Mouse (Mus musculus) ES-Bruce4 (cell line): ENCODE measurements around the gene Vangl1. TPM values are rescaled to one million over a fixed set of nuclear protein-coding genes. Genes with fewer than 3 reads are reported as not detected.

Experiments
- H3K27ac ChIP-seq: 2 replicates; pipeline ENCODE4 v1.5.1; 2012; ENCODE audit warnings: low read length, inconsistent platforms; ENCODE audit not compliant: insufficient read depth
- H3K27me3 ChIP-seq: 2 replicates; pipeline ENCODE4 v1.6.1; 2012; ENCODE audit warnings: mild to moderate bottlenecking, low read length, inconsistent platforms; ENCODE audit not compliant: control insufficient read depth, poor library complexity, insufficient read depth, severe bottlenecking
- H3K36me3 ChIP-seq: 2 replicates; pipeline ENCODE4 v1.6.1; 2012; ENCODE audit warnings: inconsistent platforms, mild to moderate bottlenecking, low read length, moderate library complexity; ENCODE audit not compliant: control insufficient read depth, poor library complexity, insufficient read depth, severe bottlenecking
- H3K4me1 ChIP-seq: one replicate; pipeline ENCODE4 v1.8.1; 2011; ENCODE audit warnings: low read length; ENCODE audit not compliant: control insufficient read depth, insufficient read depth
- H3K4me3 ChIP-seq: 2 replicates; pipeline ENCODE4 v1.5.1; 2011; ENCODE audit warnings: low read depth, mild to moderate bottlenecking, low read length
- H3K9ac ChIP-seq: 2 replicates; pipeline ENCODE4 v1.6.1; 2012; ENCODE audit warnings: low read depth, mild to moderate bottlenecking, inconsistent platforms; ENCODE audit not compliant: poor library complexity, severe bottlenecking
- H3K9me3 ChIP-seq: replicated peaks from 2 replicates; pipeline ENCODE4 v1.6.1; 2012; ENCODE audit warnings: mild to moderate bottlenecking, low read length, inconsistent platforms; ENCODE audit not compliant: control insufficient read depth, poor library complexity, insufficient read depth, severe bottlenecking
- CTCF ChIP-seq: IDR thresholded peaks from one replicate; pipeline ENCODE4 v1.8.1; 2011; ENCODE audit warnings: low read depth, low read length
- EP300 ChIP-seq: IDR thresholded peaks from 2 replicates; pipeline ENCODE4 v1.6.1; 2011; ENCODE audit warnings: low read depth, low read length; ENCODE audit not compliant: insufficient read depth
- POLR2A ChIP-seq: IDR thresholded peaks from one replicate; pipeline ENCODE4 v1.8.1; 2011; ENCODE audit warnings: low read length; ENCODE audit not compliant: insufficient read depth
- polyA plus RNA-seq: library from polyadenylated mRNA; stranded (reverse); fragments of >200 nt; gene quantifications from 2 replicates; pipeline ENCODE4 v1.2.4, GENCODE M21; 2011; ENCODE audit warnings: low read depth; ENCODE audit not compliant: missing spikeins, insufficient read depth, insufficient read length

The Vangl1 gene
- polyA plus RNA-seq, 1 experiment = 85.8 TPM

DNA sequence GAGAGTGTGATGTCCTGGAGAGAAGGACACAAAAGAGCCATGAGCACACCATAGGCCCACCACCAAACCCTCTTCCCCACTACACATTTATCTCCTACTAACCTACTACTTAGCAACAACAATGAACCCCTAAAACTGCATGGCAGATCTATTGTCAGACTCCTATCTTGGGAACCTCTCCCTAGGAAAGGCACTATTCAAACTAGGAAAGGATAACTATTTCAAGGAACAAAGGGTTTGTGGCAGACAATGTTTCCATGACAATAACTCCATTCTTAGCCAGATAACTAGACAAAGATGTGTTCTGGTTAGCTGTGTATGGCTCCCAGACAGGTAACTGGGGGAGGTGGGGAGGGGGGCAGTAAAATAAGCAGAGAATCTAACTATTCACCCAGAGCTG, 13.9 kb downstream of the Vangl1 start:
- Histone ChIP-seq H3K27ac (peak overlapping the region; percentile 99), H3K36me3 (peaks cover 6% of the 10 kb centered on the region), H3K4me3 (no peak overlapping the region), H3K9ac (no peak overlapping the region), H3K9me3 (peaks cover 19% of the 10 kb centered on the region), H3K4me1 (no peaks in the 10 kb centered on the region), H3K27me3 (no peaks in the 10 kb centered on the region)
- TF ChIP-seq EP300 = no peak
- TF ChIP-seq POLR2A = no peak
- TF ChIP-seq CTCF = no peak

DNA sequence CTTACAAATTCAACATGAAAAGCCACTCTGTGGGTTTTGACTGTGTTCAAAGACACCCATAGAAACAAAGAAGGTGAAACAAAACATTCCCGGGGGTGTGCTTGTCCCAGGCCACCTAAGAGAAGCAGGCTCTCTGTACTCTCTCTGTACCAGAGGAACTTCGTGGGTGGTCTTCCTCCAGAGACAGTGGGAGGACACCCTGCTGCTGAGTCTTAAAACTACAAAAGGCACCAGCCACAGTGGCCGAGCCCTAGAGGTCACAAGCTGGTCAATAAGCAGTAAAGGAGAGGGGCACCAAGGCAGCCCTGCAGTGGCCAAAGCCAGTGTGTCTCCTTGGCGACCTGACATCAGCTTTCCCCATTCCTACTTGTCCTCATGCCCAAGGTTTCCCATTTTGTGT, 14.5 kb downstream of the Vangl1 start:
- peaks cover 19% of the 10 kb centered on the region for H3K9me3 ChIP-seq
- H3K36me3 ChIP-seq = peaks cover 6% of the 10 kb centered on the region
- no peak overlapping the region for H3K4me3 ChIP-seq
- H3K9ac ChIP-seq = no peak overlapping the region
- no peaks in the 10 kb centered on the region for H3K4me1 ChIP-seq
- peak overlapping the region; percentile 99 for H3K27ac ChIP-seq
- TF ChIP-seq CTCF (no peak), EP300 (peak; percentile 92), POLR2A (no peak)
- no peaks in the 10 kb centered on the region for H3K27me3 ChIP-seq

DNA sequence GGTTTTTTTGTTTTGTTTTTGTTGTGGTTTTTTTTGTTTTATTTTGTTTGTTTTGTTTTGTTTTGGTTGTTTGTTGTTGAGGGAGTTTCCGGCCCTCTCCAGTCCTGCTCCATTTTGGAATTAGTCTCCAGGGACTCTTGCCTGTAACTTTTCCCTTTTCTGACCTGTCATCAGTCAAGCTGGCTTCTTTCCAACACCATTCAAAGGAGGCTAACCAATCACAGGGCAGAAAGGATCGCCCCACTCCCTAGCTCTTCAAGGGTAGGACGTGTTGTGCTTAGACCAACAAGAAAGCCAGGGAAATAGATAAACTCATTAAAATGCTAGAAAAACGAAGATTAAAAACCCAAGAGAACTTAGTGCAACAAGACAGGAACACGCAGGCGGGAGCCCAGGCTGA, 15.5 kb downstream of the Vangl1 start:
- Histone ChIP-seq H3K9me3 (peaks cover 19% of the 10 kb centered on the region), H3K36me3 (peaks cover 6% of the 10 kb centered on the region), H3K27me3 (no peaks in the 10 kb centered on the region), H3K4me3 (no peak overlapping the region), H3K27ac (peak overlapping the region; percentile 99), H3K4me1 (peaks cover 3% of the 10 kb centered on the region), H3K9ac (peak overlapping the region; percentile 51; the same call in 1 of the 2 replicates)
- TF ChIP-seq EP300 (no peak), POLR2A (no peak), CTCF (no peak)

DNA sequence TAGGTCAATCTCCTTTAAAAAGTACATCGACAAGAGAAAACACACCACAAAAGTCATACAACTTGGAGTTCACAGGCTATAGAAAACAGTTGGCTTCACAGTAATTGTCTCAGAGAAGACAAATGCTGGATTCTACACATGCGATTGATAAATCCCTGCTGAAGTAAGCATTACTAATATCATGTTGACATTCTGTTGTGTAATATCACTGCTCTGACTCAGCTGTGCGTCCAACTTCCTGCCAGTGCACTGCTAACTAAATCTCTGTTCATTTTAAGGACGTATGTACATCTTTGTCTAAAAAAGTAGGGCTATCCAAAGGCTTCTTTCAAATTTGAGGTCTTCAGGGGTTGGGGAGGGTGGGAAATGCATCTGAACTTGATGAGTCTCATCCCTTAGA, 17.1 kb downstream of the Vangl1 start:
- H3K27me3 ChIP-seq = no peaks in the 10 kb centered on the region
- TF ChIP-seq POLR2A (no peak), CTCF (no peak), EP300 (no peak)
- peaks cover 18% of the 10 kb centered on the region for H3K9me3 ChIP-seq
- peaks cover 8% of the 10 kb centered on the region for H3K36me3 ChIP-seq
- peaks cover 3% of the 10 kb centered on the region for H3K4me1 ChIP-seq
- no peak overlapping the region for H3K4me3 ChIP-seq
- H3K27ac ChIP-seq = no peak overlapping the region
- H3K9ac ChIP-seq = no peak overlapping the region

DNA sequence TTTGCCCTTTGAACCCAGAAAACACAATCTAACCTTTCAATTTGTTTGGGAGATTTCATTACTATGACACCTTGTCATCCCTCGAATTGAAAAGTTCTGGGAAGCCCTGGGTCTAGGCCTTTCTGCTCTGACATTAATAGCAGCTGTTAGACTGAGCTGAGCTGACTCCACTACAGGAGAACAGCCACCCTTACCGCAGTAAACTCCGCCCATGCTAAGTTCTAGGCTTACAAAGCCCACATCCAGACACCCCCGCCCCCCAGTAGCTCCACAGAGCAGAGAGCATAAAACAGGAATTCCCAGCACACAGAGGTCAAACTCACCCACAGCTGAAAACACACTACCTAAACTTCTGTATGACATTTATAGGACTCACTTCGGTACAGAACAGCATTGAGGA, 19.8 kb downstream of the Vangl1 start:
- Histone ChIP-seq H3K4me1 (peaks cover 3% of the 10 kb centered on the region), H3K9ac (no peak overlapping the region), H3K27ac (no peak overlapping the region; the same call in 1 of the 2 replicates), H3K9me3 (peaks cover 5% of the 10 kb centered on the region), H3K27me3 (no peaks in the 10 kb centered on the region), H3K36me3 (peaks cover 5% of the 10 kb centered on the region; the same call in 1 of the 2 replicates), H3K4me3 (no peak overlapping the region)
- TF ChIP-seq CTCF = no peak
- no peak for TF ChIP-seq EP300
- no peak for TF ChIP-seq POLR2A

DNA sequence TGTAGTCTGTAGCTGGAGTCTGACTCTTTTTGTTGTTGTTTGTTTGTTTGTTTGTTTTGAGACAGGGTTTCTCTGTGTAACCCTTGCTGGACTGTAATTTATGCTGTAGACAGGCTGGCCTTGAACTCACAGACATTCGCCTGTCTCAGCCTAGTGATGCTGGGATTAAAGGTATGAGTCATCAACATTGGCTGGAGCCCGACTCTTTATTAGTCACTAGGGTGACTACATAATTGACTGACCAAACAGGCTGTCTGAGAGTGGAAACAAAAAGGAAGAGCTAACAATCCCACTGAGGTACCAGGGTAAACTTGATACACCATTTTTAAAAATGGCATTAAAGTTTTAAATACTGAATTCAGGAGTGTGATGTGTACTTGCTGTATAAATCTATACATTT, 21.9 kb downstream of the Vangl1 start:
- Histone ChIP-seq H3K4me3 (no peak overlapping the region), H3K9me3 (peaks cover 5% of the 10 kb centered on the region), H3K27me3 (no peaks in the 10 kb centered on the region), H3K9ac (no peak overlapping the region), H3K27ac (no peak overlapping the region), H3K4me1 (peaks cover 3% of the 10 kb centered on the region), H3K36me3 (peaks cover 5% of the 10 kb centered on the region; the same call in 1 of the 2 replicates)
- TF ChIP-seq EP300 (no peak), POLR2A (no peak), CTCF (no peak)

DNA sequence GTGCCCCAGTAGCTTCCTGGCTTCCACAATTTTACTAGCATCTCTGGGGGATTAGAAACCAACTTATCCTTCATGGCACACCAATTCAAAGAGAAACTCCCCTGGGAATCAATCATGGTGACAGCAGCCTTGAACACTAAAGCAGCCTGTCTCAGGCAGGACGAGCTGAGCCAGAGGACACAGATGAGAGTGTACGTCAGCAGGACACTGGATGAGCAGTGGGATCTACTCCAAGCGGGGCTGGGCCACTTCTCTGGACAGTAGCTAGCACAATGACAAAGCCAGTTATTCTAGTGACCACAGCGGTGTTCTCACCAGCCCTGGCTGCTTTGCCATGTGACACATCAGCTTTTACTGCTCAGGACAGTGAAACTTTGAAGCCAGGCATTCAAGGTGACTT, 23.3 kb downstream of the Vangl1 start:
- no peaks in the 10 kb centered on the region for H3K27me3 ChIP-seq
- TF ChIP-seq EP300 (no peak), POLR2A (no peak), CTCF (no peak)
- H3K9me3 ChIP-seq = peaks cover 5% of the 10 kb centered on the region
- H3K36me3 ChIP-seq = peaks cover 5% of the 10 kb centered on the region; the same call in 1 of the 2 replicates
- no peak overlapping the region for H3K9ac ChIP-seq
- H3K4me1 ChIP-seq = peaks cover 3% of the 10 kb centered on the region
- no peak overlapping the region for H3K27ac ChIP-seq
- H3K4me3 ChIP-seq = no peak overlapping the region
